Mouse (Mus musculus): ENCODE data around the gene Zfp112.
"Not testable (repeated sequence)": the region's sequence is repeated elsewhere in the genome, so short reads cannot be mapped to it uniquely, and the experiment has no call there.

The Zfp112 gene

DNA sequence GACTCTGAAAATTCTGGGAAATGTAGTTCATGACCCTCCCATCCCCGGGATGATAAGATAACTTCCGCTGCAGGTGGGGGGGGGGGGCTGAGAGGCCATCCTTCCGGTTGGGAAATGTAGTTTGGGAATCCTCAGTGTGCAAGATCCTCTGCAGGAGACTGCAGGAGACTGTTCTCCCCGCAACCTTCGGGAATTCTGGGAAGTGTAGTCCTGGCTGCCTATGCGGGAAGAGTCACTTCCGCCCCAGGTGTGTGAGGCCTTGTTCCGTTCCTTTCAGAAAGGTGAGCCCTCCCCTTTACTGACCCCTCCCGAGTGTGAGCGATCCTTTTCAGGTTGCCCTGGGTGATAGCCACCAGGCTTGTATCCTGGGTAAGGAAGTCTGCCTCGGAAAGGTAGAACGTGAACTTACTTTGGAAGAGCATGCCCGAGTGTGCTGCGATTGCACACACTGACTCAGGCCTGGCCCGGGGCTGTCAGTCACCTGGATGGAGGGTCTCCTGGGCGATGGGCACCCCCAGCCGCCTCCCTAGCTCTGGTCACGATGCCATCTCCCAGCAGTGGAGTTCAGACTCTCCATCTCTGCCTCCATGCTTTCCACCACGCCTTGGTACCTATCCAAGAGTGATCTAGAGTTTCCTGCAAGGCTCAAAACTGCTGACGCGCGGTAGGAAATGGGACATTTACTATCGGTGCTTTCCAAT is at the start of gene Zfp112:
Gene Zfp112, plus strand, starts transcription at position 159 of the 701 bp plus-strand sequence.
- no peak for DNase-seq (ENCODE audit: extremely low spot score, low read depth, low spot score)

DNA sequence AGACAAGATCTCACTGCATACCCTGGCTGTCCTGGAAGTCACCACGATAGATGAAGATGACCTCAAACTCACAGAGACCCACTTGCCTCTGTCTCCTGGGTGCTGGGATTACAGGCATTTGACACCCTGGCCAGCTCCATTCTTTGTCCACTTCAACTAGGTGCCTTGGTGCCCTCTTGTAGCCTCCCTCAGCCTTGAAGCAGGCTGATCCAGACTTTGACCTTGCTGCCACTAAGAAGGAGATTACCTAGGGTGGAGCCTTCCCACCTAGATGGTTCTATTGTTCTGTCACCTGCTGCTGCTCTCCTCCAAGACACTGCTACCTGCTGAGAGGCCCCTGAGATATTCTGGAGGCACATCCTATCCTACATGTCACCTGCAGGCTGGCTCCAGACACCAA is 37.7 kb upstream of the Zfp112 start:
- not testable (repeated sequence) for DNase-seq (ENCODE audit: extremely low spot score, low read depth, low spot score)

DNA sequence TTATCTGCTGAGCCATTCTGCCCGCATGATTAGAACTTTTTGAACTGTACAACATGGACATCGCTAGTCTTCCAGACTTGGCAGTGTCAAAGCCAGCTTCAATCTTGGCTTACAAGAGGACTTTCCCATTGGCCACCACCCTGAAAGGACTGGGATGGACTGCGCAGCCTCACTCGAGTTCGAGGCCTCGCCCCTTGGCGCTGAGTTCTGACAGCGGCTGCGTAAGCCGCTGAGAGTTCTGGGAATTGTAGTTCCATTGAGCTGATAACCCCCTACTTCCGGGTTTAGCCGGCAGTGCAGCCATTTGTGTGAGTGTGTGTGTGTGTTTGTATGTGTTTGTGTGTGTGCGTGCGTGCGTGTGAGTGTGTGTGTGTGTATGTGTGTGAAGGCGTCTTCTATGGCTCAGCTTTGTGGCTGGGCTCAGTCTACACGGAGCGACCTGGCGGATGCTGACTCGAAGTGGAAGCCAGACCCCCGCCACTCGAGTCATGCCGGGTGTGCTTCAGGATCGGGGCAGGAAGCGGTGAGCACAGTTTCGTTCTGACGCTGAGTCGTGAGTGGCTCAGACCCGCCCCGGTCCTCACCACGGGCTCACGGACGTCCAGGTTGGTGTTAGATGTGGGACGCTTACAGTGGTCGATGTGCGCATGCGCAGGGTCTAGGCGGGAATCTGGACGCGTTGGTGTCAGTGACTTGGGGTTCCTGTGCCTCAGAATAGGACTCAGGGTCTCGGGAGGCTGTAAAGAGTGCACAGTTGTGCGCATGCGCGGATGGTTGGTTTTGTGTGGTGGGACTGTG is 30.3 kb upstream of the Zfp112 start, which contains the start of gene Zfp180:
Gene Zfp180, plus strand, starts transcription at position 291 of the 798 bp plus-strand sequence.
- peak; percentile 96 for DNase-seq (ENCODE audit: extremely low spot score, low read depth, low spot score)

DNA sequence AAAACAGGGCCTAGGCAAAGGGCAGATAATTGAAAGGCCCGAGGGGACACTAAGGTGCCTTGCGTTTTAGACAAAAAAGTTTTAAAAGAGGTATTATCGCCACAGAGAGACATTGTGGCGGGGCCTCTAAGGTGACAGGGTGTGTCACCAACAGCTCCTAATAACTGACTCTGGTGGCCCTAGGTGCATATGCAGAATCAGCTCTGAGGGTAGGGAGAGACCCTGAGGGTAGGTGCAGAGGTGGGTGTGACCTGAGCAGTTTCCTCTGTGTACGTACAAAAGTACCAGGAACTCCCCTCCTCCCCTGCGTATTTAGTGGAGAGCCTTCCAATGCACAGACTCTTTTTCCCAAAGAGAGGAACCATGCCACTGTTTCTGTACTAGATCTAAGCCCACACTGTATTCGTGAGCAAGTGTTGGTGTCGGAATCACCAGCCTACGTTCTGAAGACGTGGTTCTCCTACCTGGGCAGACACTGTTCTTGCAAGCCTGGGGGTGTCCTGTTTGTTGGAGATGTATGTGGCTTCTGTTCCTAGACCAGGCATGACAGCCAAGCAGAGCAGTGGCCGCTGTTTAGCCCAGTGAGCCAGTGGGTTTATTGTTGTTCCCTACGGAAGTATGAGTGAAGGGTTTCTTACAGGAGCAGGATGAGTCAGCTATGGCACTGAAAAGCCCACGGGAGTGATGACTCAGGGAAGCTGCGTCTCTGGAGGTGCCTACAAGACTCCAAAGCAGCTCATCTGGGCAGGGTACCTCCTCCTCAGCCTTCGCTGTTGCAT is 29.5 kb upstream of the Zfp112 start:
- no peak for DNase-seq (ENCODE audit: extremely low spot score, low read depth, low spot score)

DNA sequence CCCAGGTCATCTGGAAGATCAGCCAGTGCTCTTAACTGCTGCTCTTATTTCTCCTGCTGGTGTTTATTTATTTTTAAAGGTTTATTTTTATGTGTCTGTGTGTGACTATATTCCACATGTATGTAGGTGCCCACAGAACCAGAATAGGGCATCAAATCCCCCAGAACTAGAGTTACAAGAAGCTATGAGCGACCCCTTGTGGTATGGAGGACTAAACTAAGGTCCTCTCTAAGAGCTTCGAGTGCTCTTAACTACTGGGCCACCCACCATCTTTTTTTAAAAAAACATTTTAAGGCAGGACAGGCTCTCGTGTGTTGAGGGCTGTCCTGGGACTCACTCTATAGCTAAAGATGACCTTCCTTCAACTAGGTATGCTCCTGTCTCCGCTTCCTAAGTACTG is 25.2 kb upstream of the Zfp112 start:
- no peak for DNase-seq (ENCODE audit: extremely low spot score, low read depth, low spot score)

DNA sequence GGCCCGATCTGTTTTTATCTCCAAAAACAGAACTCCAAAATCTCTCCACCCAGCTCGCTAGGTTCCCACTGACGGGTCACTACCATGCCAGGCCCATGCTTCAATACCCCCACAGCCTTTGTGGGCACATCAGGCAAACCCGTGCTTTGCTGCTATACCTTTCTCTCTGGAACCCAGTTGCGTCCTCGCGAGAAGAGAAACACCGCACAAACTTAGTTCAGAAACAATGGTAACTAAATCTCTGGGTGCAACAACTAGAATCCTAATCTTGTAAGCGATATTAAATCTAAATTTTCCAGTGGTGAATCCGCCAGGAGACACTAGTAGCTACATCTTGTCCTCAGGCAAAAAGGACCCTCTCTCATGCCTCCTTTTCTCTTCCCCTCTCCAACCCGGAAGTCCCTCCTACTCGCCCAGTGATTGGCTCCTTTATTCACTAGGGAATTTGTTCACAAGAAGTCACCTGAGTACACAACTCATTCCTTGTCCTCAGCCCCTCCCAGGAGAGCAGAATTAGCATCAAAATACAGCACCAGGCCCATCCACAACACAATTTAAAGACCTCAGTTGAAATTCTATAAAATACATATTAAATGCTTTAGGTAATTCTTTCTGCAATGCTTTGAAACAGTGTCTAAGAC is 24.5 kb upstream of the Zfp112 start:
- DNase-seq (ENCODE audit: extremely low spot score, low read depth, low spot score): no peak

DNA sequence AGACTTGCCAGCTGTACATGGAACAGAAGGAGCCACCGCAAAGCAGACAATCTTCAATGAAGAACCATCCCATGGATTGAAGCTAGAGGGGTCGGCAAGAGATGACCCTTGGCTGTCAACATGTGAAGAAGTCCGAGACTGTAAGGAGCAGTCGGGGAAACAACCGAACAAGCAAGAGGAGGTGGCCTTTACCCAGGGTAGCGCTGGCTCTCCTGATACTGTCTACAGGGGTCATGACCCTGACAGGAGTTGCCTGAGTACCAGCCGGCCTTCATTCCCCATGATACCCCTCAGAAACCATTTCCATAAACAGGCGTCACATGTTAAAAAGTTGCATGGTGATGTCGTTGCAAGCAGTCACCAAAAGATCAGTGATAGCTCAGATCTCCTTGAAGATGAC is 7.7 kb upstream of the Zfp112 start:
- DNase-seq (ENCODE audit: extremely low spot score, low read depth, low spot score): no peak

DNA sequence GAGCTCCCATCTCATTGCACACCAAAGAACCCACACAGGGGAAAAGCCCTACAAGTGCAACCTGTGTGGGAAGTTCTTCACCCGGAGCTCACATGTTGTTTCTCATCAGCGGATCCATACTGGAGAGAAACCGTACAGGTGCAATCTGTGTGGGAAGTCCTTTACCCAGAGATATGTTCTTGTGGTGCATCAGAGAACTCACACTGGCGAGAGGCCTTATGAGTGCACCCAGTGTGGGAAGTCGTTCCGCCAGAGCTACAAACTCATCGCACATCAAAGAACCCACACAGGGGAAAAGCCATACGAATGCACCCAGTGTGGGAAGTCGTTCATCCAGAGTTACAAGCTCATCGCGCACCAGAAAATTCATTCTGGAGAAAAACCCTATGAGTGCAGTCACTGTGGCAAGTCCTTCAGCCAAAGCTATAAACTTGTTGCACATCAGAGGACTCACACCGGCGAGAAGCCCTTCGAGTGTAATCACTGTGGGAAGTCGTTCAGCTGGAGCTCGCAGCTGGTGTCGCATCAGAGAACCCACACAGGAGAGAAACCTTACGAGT is 6.9 kb upstream of the Zfp112 start:
- no peak for DNase-seq (ENCODE audit: extremely low spot score, low read depth, low spot score)

DNA sequence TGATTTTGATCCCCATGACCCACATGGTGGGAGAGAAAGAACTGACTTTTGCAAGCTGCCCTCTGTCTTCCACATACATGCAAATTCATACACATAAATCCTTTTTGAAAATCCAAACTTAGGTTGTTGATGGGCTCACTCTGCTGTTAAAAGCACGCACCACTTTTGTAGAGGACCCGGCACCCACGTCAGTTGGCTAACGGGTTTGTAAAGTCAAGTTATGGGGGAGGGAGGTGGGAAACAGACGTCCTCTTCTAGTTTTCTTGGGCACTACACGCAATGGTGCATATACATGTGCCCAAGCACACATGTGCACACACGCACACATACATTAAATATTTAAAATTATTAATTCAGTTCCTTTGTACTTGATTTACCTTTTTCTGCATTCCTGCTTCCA is 1.3 kb upstream of the Zfp112 start:
- no peak for DNase-seq (ENCODE audit: extremely low spot score, low read depth, low spot score)

DNA sequence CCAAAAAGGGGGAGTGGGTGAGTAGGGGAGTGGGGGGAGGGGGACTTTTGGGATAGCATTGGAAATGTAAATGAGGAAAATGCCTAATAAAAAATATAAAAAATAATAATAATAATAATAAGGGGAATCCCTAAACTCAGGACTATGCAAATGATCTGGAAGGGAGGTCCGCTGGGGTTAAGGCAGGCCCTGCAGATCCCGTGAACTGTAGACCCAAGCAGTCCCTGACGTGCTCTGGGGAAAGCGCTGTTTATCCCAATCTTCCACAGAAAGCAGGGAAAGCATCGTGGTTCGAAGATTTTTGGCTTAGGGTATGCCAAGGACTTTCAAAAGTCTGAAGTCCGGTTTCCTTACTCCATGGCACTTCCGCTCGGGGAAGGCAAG is 350 bp upstream of the Zfp112 start:
- DNase-seq (ENCODE audit: extremely low spot score, low read depth, low spot score): no peak

DNA sequence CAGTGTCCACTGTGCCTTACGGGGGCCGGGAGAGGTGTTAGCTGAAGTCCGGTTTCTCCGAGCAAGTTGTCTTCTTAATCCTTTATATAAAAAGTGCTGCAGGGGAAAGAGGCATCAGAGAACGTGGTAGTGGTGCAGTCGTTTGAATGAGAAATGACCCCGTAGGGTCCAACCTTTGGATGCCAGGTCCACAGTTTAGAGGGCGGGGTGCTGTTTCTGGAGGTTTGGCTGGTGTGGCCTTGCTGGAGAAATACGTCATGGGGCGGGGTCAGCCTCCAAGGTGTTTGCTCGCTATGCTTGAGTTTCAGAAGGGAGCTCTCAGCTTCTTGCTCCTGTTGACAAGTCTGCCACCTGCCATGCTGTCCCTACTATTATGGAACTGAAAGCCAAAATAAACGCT is 887 bp downstream of the Zfp112 start:
- DNase-seq (ENCODE audit: extremely low spot score, low read depth, low spot score): no peak

DNA sequence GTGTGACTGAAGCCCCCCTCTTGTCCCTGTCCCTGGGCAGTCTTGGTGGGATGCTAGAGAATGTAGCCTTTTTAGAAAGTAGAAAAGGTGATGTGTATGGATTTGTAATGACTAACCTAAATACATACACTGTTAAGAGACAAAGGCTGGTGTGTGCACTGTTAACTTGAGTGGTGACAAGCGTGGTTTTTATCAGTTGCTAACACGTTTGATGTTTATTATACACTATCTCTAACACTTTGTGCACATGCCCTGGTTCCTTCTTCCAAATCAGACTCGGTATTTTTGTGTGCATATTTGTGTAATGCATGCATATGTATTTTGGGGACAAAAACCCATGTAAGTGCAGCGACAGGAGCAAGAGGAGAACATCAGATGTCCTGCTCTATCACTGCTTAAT is 4.5 kb downstream of the Zfp112 start:
- DNase-seq (ENCODE audit: extremely low spot score, low read depth, low spot score): no peak

DNA sequence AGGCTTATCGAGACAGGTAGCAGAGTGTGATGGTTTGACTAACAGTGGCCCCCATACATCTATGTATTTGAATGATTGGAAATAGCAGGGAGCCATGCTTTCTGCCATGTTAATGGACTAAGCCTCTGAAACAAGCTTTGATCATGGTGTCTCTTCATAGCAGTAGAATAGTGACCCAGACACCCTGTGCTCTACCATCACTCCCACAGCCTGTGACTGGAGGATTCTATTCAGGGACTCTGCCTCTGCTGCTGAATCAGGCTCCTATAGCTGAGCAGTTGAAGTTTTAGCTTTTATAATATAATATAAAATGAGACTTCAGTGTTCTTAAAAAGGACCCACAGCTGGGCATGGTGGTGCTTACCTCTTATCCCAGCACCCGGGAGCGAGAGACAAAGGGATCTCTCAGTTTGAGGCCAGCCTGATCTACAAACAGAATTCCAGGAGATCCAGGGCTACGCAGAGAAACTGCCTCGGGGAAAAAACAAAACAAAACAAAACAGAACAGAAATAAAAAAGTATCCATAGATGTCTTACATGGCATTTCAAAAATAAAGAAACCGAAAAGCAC is 21.4 kb downstream of the Zfp112 start:
- no peak for DNase-seq (ENCODE audit: extremely low spot score, low read depth, low spot score)

DNA sequence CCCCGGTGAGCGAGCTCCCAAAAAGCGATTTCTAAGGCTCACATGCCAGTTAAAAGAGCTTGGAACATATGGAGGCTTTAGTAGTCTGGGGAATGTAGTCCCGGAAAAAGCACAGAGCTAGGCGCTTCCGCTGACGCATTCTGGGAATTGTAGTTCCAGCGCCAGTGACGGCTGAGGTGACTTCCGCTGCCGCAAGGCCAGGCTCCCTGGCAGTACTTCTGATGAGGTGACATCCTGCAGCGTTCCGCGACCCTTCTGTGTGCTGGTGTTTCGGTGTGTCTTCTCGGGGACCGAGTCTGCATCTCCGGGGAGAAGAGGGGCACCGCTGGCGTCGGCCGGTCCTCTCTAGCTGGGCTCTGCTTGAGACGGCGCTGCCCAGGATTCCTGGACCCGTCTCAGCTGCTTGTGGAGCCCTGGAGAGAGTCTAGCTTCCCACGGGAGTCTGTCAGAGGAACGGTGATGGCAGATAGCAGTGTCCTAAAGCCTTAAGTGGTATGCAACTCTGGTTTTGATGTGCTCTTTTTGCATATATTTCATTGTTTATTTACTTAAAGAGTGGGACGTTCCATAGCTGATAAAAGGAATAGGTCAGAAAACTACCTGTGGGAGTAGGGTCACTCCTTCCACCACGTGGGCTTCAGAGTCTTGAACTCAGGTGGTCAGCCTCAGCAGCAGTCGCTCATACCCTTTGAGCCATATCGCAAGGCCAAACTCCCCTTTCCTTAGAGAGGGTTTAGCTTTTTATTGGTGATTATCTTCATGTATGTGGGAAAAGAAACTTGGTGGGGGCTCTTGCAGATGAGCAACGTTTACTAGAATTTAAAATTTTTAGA is 22.1 kb downstream of the Zfp112 start, which contains the start of gene Zfp235:
Gene Zfp235, plus strand, starts transcription at position 174 of the 833 bp plus-strand sequence.
- DNase-seq (ENCODE audit: extremely low spot score, low read depth, low spot score): no peak

DNA sequence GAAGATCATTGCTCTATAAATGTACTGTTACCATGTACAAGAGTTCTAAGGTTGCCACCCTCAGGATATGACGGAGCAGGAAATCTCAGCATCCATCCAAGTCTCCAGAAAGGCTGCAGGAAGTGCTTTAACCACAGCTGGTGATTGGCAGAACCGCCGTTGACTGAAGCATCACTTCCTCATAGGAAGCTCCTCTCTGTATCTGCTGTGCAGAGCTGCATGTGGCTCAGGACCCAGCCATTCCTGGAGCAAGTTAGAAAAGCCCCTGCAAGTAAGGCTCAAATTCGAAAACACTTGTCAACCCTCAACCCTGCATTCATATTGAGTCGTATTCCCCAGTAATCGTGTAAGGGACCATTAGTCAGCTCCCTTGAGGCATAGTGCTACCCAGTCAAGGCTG is 30.5 kb downstream of the Zfp112 start:
- no peak for DNase-seq (ENCODE audit: extremely low spot score, low read depth, low spot score)

DNA sequence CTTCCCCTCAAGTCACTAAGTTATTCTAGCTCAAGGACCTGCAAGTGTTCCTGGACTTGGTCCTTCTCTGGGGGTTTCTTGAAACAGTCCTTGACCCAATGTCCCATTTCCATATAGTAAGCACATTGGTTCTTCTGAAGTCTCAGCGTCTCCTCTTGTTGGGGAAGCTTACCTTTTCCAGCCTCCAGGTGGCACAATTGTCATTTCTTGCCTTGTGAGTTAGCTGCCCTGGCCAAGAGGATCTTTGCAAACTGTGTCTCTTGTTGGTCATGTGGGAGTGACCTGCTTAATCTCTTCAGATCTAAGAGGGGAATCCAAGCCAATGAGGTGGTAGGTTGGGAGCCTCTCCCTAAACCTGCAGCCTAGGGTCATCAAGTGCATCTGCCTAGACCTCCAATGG is 41.2 kb downstream of the Zfp112 start:
- DNase-seq (ENCODE audit: extremely low spot score, low read depth, low spot score): no peak

DNA sequence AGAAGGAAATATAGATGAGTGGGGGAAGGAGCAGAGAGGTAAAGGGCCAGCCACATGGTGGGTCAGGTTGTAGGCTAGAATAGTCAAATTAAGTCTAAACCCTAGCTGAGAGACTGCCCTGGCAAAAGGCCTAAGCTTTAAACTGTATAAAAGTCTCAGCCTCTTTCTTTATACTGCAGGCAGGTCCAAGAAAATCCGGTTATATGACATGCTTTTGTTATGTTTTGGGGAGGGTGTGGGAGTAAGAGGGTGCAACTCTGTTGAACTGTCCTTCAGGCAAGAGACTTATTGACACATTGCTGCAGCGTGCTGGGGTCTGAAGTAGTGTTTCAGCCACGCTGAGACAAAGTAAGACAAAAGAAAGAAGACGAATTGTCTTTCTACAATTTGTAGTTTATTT is 60.1 kb downstream of the Zfp112 start:
- no peak for DNase-seq (ENCODE audit: extremely low spot score, low read depth, low spot score)

DNA sequence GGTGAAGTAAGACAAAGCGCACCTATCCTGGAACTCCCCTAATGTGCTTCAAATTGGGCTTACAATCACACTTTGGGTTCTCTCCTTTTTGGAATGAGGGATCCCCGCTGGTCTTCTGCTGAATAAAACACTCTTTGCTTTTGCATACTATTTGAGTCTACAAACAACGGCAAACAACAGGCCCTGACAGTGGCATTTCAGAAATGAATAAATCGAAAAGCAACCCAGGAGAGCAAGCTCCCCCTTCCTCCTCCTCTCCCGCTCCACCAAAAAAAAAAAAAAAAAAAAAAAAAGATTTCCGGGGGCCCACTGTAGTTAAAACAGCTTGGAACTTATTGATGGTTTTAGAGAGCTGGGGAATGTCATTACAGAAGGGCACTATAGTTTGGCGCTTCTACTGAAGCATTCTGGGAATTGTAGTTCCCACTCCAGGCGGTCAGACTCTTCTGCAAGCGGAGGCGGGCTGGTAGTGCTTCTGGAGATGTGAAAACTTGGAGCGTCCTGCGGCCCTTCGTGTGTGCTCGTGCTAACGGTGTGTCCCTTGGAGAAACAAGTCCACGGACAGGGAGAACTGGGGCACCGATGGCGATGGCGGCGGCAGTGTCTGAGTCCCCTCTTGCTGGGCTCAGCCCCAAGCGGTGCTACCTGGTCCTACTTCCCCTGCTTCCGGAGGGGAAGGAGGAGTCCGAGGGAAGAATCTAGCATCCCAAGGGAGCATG is 62.7 kb downstream of the Zfp112 start, which contains the start of gene Zfp114:
Gene Zfp114, plus strand, starts transcription at position 443 of the 719 bp plus-strand sequence.
- DNase-seq (ENCODE audit: extremely low spot score, low read depth, low spot score): peak; percentile 44

DNA sequence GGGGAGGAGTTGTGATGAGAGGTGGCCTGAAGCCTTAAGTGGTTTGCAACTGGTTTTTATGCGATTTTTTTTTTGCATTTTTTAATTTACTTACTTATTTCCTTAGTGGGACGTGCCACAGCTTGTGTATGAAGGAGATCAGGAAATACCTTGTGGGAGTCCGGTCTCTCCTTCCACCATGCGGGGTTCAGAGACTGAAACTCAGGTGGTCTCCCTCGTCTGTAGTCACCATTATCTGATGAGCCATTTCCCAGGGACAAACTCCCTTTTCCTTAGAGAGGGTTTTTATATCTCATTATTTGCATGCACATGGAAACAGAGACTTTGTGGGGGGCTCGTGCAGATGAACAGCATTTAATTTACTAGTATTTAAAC is 63.2 kb downstream of the Zfp112 start:
- no peak for DNase-seq (ENCODE audit: extremely low spot score, low read depth, low spot score)

Data from hindlimb bud, embryonic 11.5 days (tissue).